Mouse (Mus musculus) hindlimb bud, embryonic 11.5 days (tissue): ENCODE data around the gene Rtl6.

Experiments
- DNase-seq: peaks from one replicate; pipeline ENCODE4 v3.0.0-alpha.2; 2012; ENCODE audit warnings: low read depth, low spot score; ENCODE audit errors: extremely low spot score

The Rtl6 gene

DNA sequence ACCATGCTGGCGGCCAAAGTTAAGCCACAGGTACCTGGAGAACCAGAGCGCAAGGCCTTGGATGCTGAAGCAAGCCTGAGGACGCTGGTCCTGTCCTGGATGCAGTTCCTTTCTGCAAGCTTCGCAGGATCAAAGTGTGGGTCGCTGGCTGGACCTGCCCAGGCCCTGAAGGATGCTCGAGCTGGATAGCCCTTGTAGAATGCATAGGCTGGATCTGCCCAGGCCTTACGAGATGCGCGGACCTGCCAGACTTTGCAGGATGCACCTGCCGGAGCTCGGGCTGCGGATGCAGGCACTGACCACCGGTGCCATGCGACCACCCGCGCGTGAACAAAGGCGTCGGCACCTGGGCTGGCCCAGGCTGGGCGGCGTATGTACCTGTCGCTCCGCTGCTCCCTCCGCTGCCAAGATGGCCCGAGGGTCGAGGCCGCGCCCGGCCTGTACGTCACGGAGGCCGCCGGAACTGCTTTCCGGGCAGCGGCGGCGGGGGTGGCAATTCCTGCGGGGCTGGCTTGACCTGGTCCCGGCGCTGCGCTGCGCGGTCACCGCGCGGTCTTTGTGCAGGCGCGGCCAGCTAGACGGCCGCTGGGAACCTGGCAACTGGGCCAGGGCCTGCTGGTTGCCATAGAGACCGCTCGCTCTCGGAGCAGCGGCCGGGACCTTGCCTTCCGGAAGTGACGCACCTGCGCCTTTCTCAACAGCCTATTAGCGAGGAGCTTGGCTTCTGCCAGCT lies at the start of gene Rtl6:
Gene Rtl6, minus strand, starts transcription at position 635 of the 733 bp plus-strand sequence.
- DNase-seq = peak; percentile 46

DNA sequence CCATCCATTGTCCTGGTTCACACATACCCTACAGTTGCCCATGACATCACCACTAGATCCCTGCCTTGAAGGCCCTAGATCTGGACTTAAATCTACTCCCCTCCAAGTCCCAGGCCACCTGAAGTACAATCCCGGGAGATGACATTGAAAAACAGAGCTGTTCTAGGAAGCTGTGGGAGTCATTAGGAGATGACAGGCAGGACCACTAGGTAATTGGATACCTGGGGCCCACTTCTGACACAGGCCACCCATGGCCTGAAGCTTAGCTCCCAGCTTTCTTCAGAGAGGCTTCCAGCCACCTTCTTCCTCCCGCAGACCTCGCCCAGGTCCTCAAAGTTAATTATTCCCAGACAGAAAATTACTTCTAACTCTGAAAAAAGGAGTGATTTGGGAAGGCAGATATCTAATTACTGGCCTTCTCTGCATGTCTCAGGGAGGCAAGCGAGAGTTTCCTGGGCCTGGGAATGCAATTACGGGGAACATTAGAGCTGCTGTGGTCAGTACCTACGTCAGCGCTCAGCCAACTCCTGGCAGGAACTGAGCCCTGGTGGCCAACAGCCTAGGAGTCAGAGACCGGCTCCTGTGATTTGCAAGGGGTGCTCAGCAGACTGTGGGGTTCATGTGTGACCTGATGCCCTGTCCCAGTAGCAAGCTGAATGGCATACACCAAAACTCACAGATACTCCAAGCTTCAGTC lies 45.8 kb upstream of the Rtl6 start:
- no peak for DNase-seq

DNA sequence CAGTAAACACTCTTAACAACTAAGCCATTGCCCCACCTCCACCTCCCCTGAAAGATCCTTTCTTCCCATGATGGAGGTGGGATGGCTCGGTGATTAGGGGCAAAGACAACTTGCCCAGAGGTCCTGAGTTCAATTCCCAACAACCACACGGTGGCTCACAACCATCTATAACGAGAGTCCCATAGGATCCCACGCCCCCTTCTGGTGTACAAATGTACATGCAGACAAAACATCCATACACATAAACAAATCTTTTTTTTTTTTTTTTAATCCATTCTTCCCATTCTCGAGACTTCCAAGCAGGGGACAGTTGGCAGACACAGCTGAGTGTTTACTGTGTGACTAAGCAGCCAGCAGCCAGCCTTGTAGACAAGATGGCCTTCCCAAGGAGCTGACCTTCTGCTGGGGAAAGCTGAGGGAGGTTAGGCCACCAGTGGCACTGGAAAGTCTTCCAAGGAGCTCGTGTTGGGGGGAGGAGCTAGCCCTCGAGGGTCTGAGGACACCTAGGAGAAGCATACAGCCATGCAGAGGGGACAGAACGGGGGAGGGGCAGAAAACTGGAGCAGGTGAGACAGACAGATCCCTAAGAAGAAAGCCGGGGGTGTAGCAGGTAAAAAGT lies 43.5 kb upstream of the Rtl6 start:
- DNase-seq = no peak

DNA sequence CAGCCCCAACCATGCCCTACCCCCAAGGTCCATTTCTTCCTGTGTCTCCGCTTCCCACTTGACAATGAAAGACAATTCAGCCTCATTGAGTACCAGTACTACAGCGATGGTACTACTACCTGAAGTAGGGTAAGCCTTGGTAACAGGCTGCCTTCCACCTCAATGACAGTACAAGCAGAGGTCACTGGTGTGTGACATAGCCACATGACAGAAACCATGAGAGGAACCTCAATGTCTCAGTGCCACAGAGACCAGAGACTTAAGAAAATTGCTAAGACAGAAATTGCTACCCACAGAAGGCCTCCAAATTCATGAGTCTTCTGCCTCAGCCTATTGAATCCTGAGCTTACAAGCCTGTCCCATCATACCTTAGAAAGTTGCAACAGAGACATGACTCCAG lies 41.3 kb upstream of the Rtl6 start:
- no peak for DNase-seq

DNA sequence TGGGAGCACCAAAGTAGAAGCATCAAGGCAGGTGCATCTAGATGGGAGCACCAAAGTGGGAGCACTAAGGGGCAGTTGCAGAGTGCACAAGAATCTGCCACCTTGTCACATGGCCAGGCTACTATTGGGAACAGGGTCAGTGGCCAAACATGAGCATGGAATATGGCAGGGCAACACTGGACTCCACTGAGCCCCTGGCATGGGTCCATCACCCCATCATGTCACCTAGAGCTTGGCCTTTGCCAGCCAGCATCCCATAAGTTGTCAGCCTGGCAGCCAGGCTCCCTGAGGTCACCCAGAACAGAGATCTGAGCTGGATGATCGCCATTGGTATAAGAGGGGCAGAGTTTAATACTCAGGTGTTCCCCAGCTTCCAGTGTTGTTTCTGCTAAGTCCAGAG lies 40.2 kb upstream of the Rtl6 start:
- DNase-seq = no peak

DNA sequence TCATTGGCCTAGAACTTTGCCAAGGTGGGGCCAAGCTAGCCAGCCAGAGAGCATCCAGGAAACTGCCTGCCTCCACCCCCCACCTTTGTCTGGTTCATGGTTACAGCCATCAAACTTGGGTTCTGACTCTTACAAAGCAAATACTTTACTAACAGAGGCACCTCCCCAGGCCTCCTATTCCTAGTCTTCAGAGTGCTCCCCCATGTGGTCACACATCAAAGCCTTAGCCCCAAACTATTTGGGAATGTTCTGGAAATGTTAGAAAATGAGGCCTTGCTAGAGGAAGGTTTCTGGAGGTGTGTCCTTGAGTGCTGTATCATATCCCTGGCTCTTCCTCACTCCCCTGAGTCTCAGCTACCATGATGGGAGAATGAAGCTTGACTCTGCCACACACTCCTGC lies 39.4 kb upstream of the Rtl6 start:
- no peak for DNase-seq

DNA sequence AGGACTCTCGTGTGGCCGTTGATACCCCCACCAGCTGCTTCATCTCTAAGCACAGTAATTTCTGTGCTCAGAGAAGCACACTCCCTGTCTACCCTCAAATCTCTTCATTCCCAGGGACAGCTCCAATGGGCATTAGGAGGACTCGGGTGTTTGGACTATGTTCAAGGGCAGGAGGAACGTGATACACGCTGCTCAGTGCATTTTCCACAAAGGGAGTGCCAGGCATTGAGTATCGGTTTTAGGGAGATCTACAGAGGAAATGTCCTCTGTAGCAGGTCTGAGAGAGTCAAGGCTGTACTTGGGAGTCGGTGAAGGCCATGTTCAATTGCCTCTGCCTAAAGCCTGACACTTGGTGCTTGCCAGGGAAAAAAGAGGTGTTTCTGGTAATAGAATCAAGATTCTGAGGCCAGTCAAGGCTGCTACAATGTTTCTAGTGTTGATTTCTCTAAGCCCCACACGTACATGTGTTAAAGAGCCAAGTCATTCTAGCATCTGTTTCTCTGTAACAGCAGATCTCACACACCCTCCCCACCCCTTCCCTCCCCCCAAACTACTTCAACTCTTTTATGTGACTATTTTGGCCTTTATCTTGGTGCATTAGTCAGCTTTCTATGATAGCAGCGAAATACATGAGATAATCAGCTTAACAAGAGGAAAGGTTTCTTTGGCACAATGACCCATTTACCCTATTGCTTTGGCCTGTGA lies 37.8 kb upstream of the Rtl6 start:
- DNase-seq = no peak

DNA sequence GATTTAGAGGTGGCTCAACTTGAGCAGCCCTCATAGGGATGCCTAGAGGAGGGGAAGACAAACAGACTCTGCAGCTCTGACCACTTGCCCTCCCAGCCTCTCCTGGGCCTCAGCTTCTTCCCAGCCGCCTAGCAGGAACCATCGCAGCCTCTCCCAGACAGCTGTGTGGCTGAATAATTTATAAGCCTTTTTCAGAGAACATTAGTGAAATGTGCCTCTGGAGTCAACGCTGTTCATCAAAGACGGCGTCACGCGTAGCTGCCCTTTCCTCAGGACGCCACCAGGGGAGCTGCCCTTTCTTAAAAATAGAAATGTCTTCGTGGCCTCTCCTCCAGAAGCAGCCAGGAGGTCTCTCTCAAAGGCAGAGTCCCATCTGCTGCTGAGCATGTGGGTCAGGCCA lies 35.9 kb upstream of the Rtl6 start:
- DNase-seq = no peak

DNA sequence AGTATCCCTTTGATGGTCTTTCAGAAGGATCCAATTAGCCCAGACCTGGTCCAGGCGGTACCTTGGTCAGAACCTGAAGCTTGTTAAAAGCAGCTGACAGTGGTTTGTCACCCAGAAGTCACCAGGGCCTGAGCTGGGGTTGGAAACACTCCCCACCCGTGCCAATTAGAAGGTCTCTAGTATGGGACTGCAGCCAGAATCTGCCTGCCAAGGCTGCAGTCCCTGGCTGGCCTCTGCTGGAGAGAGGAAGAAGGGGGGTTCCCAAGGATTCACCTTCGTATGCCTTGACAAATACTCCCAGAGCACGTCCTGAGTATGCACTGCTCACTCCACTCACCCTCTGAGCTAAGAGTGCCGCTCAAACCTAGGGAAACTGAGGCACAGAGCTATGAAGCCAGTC lies 34.6 kb upstream of the Rtl6 start:
- no peak for DNase-seq

DNA sequence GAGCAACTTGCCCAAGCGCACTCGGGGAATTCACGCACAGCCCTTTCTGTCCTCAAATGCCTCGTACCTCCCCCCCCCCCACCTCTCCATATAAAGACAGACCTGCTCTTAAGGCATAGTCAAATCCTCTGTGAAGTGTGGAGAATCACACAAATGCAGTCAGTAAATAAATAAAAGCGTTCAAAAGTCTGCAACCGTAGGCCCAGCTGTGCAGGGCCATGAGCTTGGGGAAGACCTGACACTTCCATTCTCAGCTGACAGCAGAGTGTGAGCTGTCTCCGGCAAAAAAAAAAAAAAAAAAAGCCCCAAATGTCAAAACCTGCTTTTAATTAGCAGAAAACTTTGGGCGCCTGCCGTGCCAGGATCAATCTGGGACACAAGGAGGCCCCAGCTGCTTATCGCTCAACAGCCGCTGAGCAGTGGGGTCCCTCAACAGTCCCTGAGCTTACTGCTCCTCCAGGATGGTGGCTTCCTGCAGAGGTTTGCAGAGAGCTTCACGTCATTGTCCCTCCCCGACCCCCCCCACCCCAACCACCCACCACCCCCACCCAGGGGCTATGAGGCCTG lies 34.0 kb upstream of the Rtl6 start:
- DNase-seq = no peak

DNA sequence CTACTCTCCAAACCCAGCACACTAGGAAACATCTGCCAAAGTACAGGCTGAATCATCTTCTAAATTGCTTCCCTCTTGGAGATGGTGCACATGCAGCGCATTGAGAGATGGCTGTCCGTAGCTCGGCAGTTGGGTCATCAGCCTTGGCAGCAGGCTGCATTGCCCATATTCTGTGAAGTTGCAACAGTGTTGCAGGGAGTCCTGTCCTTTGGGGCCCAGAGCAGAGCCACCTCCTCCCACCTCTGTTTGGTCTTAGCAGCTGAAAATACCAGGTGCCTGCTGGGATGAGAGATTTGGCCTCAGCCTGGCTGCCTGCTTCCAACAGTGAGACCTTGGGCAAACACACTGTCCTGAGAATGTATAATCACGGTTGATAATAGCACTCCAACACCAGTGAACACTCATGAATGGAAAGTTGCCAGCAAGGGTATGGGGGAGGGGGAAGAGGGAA lies 30.8 kb upstream of the Rtl6 start:
- DNase-seq = no peak

DNA sequence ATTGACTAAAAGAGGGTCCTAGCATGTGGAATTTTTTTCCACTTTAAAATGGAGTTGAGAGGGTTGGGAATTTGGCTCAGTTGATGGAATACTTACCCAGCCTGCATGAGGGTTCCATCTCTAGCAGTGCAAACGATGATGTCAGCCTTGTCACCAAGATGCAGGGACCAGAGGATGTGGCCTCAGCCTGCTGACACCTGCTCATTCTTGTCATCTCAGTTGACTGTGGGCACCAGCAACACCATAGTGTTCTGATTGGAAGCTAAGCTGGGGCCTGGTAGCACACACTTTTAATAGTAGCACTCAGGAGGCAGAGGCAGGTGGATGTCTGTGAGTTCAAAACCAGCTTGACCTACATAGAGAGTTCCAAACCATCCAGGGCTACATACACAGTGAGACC lies 21.0 kb upstream of the Rtl6 start:
- no peak for DNase-seq

DNA sequence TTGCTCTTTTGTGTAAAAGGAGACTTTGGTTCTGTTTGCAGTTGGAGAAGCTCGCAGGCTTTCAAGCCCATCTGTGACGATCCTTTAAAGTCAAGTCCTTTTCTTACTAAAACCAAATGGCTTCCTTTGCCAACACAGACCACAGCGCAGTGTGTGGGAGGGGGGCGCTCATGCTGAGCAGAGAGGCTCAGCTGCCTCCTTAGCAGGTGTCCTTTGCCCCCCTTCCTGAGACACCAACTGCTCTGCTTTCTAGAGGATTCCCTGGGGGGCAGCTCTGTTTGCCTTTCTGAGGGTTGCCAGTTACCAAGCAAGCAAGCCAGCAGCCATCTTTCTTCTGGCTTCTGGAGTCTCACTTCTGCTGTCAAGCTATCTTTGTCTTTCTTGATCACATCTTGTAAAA lies 19.4 kb upstream of the Rtl6 start:
- DNase-seq = no peak

DNA sequence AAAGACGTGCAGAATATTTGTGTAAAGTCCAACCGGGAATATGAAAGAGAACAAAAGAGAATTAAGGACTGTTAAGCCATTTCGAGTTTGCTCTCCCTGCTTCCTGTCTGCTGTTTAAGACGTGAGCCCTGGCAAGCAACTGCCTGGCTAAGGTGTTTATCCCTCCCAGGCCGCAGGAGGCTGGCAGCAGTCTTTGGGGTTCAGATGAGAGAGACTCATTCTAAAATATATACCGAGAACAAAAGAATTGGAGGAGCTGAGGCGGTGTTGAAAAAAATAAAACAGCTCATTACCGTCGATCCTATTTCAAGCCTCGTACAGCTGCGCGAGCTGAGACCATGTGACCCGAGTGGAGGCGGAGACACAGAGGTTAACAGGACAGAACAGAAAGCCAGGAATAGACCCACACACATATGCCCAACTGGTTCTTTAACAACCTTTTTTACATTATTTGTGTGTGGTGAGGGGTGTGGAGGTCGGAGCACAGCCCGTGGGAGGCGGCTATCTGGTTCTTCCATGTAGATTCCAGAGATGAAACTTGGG lies 9.0 kb upstream of the Rtl6 start:
- no peak for DNase-seq

DNA sequence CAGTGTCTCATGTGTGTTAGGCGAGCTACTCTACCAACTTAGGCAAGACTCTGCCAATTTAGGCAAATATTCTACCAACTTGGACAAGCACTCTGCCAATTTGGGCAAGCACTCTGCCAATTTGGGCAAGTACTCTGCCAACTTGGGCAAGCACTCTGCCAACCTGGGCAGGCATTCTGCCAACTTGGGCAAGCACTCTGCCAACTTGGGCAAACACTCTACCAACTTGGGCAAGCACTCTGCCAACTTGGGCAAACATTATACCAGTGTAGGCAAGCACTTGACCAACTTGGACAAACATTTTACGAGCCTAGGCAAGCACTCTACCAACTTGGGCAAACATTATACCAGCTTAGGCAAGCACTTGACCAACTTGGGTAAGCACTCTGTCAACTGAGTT lies 3.9 kb upstream of the Rtl6 start:
- DNase-seq = no peak

DNA sequence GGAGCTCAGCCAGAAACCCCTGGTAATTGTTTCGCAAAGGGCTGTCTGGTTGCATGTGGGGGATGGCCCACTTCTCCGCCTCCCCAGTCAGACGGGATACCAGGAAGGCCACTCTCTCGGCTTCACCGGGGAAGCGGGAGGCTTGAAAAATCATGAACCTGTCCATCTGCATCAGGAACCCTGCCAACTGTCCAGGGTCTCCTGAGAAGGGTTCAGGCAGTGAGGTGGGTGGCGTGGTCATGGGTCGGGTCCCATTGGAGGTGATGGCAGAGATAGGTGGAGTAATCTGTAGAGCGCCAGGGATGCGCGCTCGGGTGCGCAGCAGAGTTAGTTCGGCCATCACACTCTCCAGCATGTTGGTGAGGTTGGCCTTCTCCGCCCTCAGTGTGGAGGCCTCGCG lies 949 bp downstream of the Rtl6 start:
- no peak for DNase-seq

DNA sequence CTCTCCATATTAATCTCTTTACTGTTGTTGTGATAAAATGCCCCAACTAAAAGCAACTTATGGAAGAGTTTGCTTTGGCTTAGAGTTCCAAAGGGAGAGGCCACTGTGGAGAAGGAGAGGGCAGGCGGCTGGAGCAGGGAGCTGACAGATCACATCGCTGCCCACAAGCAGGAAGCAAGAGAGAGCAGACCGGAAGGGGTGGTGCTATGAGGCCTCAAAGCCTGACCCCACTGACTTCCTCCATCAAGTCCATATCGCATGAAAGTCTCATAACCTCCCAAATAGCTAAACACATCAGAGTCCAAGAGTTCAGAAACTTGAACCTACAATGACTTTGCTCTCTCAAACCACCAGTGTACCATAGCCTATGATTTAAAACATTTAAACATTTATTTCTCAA lies 6.6 kb downstream of the Rtl6 start:
- no peak for DNase-seq

DNA sequence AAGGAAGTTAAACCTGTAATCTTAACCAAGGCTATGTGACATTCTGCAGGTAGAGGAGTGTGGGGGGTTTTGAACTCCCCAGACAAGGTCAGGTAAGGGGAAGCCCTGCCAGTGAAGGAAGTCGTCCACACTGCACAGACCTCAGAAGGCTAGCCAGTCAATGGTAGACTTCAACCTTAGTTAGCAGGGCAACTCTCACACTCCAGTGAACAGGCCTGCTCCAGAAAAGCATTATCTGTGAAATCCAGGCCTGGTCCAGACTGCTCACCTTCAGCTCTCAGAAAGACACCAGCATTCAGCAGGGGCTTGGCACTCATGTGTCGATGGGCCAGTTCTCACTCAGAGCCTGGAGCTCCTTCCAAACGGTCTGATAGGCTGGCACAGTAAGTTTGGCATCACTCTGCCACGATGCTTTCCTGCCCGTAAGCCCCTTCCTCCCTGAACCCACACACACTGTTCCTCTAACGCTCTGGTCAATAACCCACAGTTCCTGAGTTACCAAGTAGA lies 8.3 kb downstream of the Rtl6 start:
- DNase-seq = no peak

DNA sequence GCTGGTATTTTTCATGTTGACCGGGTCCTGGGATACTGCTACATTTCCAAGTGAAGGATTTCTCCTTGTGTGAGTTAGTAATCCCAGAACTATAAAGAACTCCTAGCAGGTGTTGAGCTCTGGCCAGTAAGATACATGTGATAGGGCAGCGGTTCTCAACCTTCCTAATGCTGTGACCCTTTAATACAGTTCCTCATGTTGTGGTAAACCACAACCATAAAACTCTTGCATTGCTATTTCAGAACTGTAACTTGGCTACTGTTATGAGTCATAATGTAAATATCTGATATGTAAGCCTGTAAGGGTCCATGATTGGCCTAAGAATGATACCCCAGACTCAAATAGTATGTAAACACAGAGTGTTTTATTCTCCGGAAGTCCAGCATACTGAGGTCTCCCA lies 11.6 kb downstream of the Rtl6 start:
- DNase-seq = no peak

DNA sequence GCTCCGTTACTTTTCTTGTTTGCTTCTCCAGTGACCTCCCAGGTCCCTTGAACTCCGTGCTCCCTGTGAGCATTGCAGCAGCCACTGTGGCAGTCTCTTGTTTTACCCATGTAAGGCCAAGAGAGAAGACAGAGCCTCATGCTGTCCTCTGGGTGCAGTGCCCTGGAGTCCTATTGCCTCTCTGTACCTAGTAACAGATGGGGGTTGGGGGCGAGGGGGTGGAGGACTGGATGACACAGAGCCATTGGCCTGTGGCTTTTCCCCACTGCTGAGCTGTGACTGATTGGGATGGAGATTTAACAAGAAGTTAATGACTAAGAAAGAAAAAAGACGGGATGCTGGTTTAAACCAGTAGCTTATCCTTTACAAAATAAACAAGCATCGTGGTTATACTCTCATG lies 16.4 kb downstream of the Rtl6 start:
- DNase-seq = no peak
